Mouse (Mus musculus) NIH3T3 (cell line): ENCODE results near the gene Yipf7.

Experiments used
- DNase-seq: peaks from one replicate; pipeline ENCODE4 v3.0.0-alpha.2; 2012; ENCODE audit warnings: low read depth

Yipf7 gene

DNA sequence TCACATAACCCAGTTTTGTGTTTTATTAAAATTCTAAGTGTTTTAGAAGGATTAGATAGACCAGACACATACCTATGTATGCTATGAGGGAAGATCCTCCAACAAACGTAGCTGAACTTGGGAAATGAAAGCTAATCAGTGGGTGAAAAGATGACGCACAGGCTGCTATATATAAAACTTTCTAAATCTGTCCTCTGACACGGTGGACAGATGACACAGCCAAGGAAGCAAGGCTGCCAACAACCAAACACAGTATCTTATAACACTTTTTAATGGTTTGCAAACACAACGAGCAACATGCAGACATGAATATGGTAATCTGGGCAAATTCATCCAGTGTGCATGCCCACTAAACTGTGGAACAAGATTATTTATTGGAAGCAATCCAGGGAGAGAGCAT is at the start of gene Yipf7:
TSS of gene Yipf7 (minus strand) at position 160 of the 400 bp plus-strand sequence.
- DNase-seq = no peak

DNA sequence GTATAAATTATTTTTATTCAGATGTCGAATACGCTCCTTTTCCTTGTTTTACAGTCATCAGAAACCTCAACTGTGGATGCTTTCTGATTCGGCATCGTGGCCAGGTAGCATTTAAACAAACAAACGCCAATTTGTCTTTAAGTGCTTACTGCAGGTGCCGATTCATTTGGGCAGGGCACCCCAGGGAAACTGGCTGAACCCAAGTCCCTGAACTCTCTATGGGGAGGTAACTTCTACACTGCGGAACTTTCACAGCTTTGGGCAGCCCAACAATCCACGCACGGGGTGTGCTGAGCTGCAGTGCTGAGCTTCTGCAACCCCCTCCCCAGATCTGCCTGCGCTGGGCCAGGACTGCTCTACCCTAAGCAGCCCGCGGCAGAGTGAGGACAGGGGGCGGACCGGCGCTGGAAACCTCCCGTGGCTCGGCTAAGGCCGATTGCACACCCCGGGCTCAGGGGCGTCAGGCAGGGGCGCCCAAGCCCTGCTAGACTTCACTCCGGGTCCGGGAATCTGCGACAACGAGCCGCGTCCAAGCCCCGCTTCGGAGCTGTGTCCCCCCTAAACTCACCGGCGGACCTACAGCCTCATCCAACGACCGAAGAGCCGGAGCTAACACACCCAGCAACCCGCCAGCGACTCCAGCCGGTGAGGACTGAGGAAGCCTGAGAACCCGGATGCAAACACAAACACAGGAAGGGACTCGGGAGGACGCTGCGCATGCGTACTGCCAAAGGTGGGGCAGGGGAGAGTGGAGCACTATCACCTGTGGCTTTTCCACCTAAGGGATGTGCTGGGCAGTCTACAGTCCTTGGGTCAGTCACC is 49.4 kb upstream of the Yipf7 start, which contains the start of gene Gnpda2:
TSS of gene Gnpda2 (minus strand) at position 701 of the 822 bp plus-strand sequence.
- peak; percentile 91 for DNase-seq

DNA sequence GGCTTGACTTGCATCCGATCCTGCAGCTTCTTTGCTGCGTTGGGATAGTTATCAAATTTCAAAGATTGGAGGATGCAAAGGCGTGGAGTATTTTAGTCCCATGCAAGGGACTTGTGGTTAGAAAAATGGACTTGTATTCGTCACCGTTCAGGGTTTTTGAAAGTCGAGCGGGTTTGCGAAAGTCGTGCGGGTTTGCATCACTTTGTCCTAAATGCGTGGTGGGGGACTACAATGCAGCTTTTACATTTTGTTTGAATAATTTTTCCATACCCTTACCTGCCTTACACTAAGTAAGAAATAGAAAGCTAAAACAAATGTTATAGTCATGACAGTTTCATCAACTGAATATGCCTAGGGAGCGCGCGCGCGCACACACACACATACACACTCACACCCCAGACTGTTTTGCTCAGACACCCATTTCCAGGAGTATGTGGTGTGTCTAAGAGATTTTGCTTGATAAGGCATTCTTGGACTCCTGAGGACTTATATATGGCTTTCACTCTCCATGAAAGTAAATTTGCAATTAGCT is 15.0 kb upstream of the Yipf7 start:
- DNase-seq = peak; percentile 49

DNA sequence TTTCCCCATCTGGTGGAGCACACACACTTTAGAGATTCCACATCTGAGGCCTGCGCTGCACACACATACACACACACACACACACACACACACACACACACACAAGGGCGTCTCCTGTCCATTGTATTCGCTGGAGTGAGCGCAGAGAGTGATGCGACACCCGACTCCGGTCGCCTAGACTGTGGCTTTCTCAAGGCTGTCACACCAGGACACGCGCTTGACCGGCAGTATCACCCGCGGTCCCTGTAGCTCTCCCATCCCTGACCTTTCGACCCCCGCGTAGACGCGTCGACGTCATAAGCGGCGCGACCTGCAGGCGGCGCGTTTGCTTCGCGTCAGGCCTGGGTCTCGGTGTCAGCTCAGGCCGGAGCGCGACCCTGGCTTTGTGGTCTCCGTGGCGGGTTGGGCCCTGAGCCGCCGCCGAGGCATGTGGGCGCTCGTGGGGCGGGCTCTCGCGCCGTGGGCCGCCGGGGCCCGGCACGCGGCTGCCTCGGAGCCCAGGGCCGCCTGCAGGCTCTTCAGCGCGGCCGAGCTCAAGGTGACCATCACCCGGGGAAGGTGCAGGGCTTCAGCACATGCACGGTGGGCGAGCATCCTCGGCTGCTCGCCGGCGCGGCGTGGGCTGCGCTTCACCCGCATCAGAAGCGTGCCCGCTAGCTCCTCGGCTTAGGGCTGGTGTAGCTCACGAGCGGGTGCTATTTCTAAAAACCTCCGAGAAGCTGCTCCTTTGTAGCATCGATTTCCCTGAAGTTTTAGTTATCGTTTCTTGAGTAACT is 14.4 kb upstream of the Yipf7 start, which contains the start of gene Guf1:
TSS of gene Guf1 (plus strand) at position 296 of the 776 bp plus-strand sequence.
- DNase-seq = peak; percentile 96

DNA sequence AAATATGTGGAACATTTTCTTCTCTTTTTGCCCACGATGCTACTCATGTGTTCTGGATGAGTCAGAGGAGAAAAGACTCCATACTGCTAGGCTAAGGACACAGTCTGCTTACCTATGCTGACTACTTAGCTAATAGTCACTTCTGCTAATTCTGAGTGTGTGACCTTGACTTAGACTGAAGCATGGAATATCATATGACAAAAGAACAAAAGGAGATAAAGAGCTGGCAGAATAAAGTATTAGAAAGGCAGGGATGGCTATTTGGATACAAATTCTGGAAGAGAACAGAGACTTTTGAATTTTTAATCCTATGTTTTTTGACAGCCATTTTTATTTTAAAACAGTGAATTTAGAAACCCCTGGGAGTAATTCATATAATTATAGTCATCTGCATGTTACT is 768 bp downstream of the Yipf7 start:
- DNase-seq = no peak

DNA sequence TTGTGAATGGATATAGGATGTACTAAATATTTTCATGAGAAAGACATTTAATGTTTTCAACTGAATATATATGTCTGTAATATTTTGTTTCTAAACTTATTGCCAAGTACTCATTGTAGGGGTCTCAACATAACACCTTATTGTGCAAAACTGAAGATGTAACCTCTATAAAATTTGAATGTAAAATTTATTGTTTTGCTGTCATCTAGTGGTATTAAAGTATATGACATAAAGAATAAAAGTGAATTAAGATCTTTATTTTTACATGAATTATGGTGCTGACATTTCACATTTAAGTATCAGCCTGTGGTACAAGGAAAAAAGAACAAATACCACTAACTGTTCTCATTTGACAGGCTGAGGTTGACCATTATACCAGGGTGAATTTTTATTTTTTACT is 18.5 kb downstream of the Yipf7 start:
- no peak for DNase-seq

DNA sequence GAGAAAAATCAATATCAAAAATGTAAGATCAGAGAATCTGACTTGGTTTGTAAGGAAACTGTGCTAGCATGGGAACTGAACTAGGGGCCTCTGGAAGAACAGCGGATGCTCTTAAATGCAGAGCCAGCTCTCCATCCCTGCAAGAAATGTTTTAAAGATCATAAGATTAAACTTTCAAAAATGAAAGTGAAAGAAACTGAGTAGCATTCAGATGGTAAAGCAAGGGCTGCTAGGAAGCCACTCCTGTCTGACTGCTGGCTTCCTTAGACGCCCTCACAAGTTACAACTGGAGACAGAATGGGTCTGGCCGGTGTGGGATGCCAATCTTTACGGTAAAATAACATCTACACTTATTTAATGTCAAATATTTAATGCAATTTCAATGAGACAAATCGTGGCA is 20.4 kb downstream of the Yipf7 start:
- DNase-seq = peak; percentile 5

DNA sequence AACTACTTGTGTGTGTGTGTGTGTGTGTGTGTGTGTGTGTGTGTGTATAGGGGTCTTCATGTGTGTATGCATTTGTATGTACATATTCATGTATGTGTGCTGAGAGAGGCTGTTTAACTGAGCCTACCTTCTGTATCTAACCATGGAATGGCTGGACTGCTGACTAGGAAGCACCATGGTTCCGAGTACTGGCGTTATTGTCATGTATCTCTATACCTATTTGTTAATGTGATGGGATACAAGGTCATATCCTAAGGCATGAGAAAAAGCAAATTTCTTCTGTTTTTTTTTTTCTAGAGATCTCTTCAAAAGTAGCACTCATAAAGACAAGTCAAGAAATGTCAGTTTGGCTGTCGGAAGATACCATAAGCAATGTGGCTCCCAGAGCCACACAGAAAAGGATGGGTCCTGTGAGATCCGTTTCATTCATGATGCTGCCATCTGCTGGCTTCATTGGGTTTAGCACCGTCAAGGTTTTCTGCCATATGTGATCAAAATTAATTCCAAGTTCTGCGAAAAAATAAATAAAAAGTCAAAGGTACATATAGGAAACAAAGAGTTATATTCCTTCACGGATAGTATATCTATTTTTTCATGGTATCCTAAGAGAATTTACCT is 21.7 kb downstream of the Yipf7 start:
- peak; percentile 80 for DNase-seq

DNA sequence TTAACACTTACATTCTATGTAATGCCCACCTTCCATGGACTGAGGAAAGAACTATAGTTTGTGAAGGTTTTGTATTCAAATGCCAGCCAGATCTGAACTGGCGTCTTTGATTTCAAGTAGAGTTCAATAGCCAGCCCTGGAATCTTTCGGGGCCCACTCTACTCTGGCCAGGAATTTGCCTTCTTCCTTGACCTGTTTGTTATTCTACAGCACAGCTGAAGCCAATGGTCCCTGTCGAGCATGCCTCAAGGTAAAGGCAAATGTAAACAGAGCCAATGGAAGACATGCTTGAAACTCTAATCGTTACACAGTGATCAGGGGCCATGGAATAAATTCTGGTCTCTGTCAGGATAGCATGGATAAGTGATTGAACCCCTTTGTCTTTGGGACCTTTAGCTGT is 30.2 kb downstream of the Yipf7 start:
- DNase-seq = no peak

DNA sequence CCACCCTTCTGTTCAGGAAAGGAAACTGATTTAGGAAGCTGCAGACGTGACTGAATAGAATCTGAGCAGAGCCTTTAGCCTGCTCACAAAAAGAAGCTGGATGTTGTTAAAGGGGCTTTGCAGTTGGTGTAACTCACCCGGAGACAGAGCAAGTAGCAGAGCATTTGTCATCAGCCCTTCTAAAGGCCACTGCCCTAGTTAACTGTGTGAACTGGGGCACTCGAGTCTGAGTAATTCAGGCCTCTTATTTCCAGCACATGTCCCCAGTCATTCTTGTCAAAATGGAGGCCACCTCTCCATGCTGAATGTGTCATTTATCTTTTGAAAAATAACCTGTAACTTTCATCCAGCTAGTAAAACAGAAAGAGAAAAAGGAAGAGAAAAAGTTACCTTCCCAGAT is 30.8 kb downstream of the Yipf7 start:
- no peak for DNase-seq

DNA sequence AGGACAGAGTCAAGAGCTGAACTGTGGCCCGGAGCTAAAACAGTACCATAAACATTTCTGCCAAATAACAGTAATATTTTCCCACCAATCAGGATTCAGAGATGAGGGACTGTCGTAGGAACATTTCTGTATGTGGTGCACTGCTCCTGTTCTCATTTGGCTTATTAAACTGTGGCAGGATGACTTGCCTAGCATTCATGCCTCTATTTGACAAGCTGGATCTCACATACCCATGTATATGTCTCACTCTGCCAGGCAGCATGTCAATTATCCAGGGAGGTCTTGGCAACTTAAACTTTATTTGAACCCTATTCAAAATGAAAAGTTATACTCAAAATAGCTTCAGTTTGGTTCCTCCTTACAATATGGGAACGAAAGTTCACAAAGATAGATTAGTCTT is 35.4 kb downstream of the Yipf7 start:
- no peak for DNase-seq

DNA sequence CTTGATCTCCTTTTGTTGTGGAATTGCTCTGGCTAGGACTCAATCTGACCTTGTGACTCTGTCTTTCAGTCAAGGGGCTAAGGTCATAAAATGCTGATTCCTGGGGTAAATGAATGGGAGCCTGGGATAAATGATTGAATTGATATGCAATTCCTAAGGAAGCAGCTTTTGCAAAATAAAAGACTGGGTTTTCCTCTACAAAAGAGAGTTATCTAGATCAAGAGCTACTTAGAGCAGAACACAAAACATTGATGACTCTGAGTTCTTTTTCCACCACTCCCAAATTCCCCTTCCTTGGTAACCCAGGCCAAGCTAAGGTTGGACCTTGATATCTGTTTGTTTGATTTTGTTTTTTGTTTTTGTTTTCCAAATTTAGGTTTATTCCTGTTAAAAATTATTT is 53.4 kb downstream of the Yipf7 start:
- DNase-seq = no peak

DNA sequence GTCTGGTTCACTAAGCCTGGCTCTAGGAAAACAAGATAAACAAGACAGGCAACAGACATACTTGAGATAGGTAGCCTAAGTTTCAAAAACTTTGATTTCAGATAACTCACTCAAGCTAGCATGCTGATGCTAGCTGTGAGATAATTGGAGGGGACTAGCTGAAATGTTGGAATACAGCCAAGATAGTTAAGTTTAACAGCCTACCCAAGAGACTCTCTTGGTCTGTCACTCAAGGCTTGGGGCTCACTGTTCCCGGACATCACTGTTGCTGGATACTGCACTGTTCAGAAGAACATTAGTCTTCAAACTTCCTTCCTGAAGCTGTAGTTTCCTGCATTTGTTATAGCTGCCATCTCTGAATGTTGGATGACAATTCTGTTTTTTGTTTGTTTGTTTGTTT is 74.9 kb downstream of the Yipf7 start:
- no peak for DNase-seq
